Mouse (Mus musculus): ENCODE results near the gene Mrgpra1.
"Not testable (repeated sequence)": the region's sequence is repeated elsewhere in the genome, so short reads cannot be mapped to it uniquely, and the experiment has no call there.

Gene Mrgpra1

GRCm38 (mm10) chr7:47354140-47354539 is at the start of gene Mrgpra1:
Gene Mrgpra1, minus strand, starts transcription at chr7:47354240.
- no peak for DNase-seq (ENCODE audit: low read depth in 2 of 2, low spot score in 2 of 2)

GRCm38 (mm10) chr7:47401125-47401524 is 47.1 kb upstream of the Mrgpra1 start:
- no peak for DNase-seq (ENCODE audit: low read depth in 2 of 2, low spot score in 2 of 2)

GRCm38 (mm10) chr7:47348421-47348820 is 5.6 kb downstream of the Mrgpra1 start:
- DNase-seq (ENCODE audit: low read depth in 2 of 2, low spot score in 2 of 2) = no peak

GRCm38 (mm10) chr7:47345905-47346478 is 8.0 kb downstream of the Mrgpra1 start:
- no peak for DNase-seq (ENCODE audit: low read depth in 2 of 2, low spot score in 2 of 2)

GRCm38 (mm10) chr7:47341887-47342286 is 12.2 kb downstream of the Mrgpra1 start:
- not testable (repeated sequence) for DNase-seq (ENCODE audit: low read depth in 2 of 2, low spot score in 2 of 2)

GRCm38 (mm10) chr7:47341389-47341788 is 12.7 kb downstream of the Mrgpra1 start:
- DNase-seq (ENCODE audit: low read depth in 2 of 2, low spot score in 2 of 2) = not testable (repeated sequence)

- DNase-seq (ENCODE audit: low read depth in 2 of 2, low spot score in 2 of 2) = no peak
Measured at GRCm38 (mm10) chr7:47318299-47318698, 35.7 kb downstream of the Mrgpra1 start.

- no peak for DNase-seq (ENCODE audit: low read depth in 2 of 2, low spot score in 2 of 2)
Measured at GRCm38 (mm10) chr7:47312289-47312688, 41.8 kb downstream of the Mrgpra1 start.

- DNase-seq (ENCODE audit: low read depth in 2 of 2, low spot score in 2 of 2) = no peak
Measured at GRCm38 (mm10) chr7:47309855-47310254, 44.2 kb downstream of the Mrgpra1 start.

GRCm38 (mm10) chr7:47304661-47305060 is 49.4 kb downstream of the Mrgpra1 start:
- not testable (repeated sequence) for DNase-seq (ENCODE audit: low read depth in 2 of 2, low spot score in 2 of 2)

GRCm38 (mm10) chr7:47299612-47300011 is 54.4 kb downstream of the Mrgpra1 start:
- not testable (repeated sequence) for DNase-seq (ENCODE audit: low read depth in 2 of 2, low spot score in 2 of 2)

Data from CD8-positive naive resting alpha-beta T cell, adult 2 months (primary cell).